Mouse (Mus musculus) C2C12 (cell line): Measurements from ENCODE around the gene Sp4.

Experiments
- CTCF ChIP-seq: IDR thresholded peaks from one replicate; pipeline ENCODE4 v1.5.1; 2011; ENCODE audit not compliant: control insufficient read depth, insufficient read depth, insufficient read length
- MAX ChIP-seq: IDR thresholded peaks from one replicate; pipeline ENCODE4 v1.6.1; 2011; ENCODE audit warnings: mild to moderate bottlenecking, control low read depth
- USF1 ChIP-seq: IDR thresholded peaks from one replicate; pipeline ENCODE4 v1.6.1; 2011; ENCODE audit warnings: low read depth, mild to moderate bottlenecking, control low read depth, moderate library complexity

GRCm38 (mm10) chr12:118264905-118265304, 36.3 kb downstream of the Sp4 start:
- TF ChIP-seq MAX (no peak), CTCF (no peak), USF1 (no peak)
